Mouse (Mus musculus) erythroblast, embryonic 14.5 days (primary cell): Measurements from ENCODE around the gene Samd3.

Experiments
- GATA1 ChIP-seq: IDR thresholded peaks from 2 replicates; pipeline ENCODE4 v1.6.1; 2012; ENCODE audit warnings: low read length, inconsistent platforms, mixed read lengths
- TAL1 ChIP-seq: IDR thresholded peaks from 3 replicates; pipeline ENCODE4 v1.6.1; 2012; ENCODE audit warnings: low read length, inconsistent platforms, mixed read lengths

GRCm38 (mm10) chr10:26229488-26229887 is at the start of gene Samd3:
- no peak for TF ChIP-seq GATA1
- no peak for TF ChIP-seq TAL1
